Mouse (Mus musculus) T-helper 17 cell (primary cell): ENCODE measurements around the gene Galnt14.

ENCODE experiments used
- in situ Hi-C, 2 experiments: fragments of 300-600 bp; cut with MboI, MseI; formaldehyde crosslinking; loops; 1 replicate in 1 of 2; 2 replicates in 1 of 2; pipeline ENCODE4 v1.15.1; 2025; ENCODE audit warnings: high pct_unique_total_duplicates in 2 of 2

The Galnt14 gene

DNA sequence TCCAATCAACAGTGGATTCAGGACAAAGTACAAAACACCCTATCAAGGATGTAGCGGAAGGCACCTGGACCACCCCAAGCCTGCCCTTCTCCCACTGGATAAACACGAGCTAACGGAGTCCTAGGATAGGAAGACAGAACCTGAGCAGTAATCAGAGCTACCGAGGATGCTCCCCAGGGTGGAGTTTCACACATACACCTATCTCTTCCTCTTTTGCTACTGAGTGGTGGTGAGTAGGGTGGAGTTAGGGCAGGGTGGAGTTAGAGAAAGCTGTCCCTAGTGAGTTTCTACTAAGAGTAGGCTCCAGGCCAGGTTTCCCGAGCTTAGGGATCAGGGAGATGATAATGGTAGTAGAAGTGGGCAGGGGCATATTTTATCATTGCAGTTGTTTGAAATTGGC, 197.4 kb downstream of the Galnt14 start:
- in situ Hi-C loops = no loop called here

DNA sequence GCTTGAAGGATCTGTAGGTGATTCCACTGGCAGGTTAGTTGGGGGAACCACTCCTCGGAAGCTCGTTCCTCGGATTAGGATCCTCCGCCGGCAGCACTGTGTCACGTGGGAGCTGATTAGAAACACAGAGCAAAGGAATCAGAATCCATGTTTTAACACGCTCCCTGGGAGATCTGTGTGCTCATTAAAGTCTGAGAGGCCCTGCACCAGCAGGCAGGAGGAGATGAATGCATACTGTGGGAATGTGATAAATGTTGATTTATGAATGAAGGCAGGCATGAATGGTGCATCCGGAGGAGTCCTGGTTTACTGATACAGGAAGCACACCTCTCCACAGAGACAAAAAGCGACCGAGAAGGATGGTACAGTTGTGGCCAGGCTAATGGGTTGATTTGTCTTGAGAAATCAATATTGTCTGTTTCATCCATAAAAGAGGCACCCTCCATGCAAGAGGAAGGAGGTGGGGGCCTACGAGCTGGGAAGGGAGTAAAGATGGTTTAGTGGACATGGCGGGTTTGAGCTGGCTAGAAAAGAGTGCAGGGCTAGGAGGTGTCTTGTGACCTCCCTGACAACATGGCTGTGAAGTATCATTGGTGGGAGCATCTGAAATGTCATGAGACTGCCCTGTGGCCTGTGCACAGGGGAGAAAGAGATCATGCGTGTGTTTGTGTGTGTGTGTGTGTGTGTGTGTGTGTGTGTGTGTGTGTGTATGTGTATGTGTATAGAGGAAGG, 202.3 kb downstream of the Galnt14 start:
- in situ Hi-C loops = loop anchor here in 1 of 2 experiments (10.0 kb wide), 1 partner anchor 57 kb away; no protein-coding TSS in a partner anchor

DNA sequence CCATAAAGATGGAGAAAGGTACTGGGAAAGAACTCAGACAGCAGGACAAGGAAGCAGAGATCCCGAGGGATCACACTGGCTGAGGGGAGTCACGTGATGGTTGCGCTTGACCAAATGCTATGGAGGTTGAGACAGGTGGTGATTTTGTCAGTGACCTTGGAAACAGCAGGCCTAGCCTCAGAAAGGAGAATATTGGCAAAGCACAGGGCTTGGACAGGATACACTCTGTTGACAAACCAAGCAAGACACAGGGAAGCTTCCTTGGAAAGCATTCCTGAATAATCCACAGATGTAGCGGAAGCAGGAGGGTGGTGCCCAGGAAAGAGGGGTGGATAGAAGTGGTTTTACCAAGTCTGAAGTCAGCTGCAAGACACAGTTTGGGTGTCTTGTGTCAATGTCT, 206.1 kb downstream of the Galnt14 start:
- in situ Hi-C loops = loop anchor here in 1 of 2 experiments (10.0 kb wide), 1 partner anchor 61 kb away; no protein-coding TSS in a partner anchor

DNA sequence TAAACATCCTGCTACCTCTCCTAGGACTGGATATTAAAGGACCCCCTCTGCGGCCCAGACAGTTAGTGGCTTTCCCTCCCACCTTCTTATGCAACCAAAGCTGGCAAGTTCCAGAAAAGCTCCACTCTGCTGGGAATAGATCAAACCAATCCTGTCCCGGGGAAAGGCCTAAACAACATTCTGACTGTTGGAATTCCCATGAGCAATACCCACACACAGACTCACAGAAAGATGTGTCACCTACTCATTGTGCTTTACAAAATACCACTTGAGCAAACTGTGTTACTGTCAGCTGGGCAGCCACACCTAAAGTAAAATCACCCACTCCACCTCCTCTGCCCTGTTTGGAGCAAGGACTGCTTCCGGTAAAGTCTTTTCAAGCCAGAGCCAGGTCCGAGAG, 207.6 kb downstream of the Galnt14 start:
- in situ Hi-C loops = loop anchor here in 1 of 2 experiments (10.0 kb wide), 1 partner anchor 62 kb away; no protein-coding TSS in a partner anchor

DNA sequence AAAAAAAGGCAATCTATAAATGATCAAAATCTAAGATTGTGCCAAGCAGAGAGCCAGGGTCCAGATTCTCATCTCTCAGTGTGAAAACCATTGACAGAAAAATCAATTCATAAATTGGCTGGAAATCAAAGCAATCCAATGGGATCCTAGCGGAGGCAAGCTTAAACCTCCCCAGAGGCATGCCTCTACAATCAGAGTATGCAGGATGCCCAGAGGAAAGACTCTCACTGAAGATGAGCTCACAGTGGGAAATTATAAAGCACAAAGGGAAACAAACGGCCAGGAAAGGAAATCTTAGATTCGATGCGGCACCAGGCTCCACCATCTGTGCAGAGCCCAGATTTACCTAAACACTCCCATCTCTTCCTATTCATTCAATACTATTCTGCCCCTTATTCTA, 220.7 kb downstream of the Galnt14 start:
- in situ Hi-C loops = no loop called here

DNA sequence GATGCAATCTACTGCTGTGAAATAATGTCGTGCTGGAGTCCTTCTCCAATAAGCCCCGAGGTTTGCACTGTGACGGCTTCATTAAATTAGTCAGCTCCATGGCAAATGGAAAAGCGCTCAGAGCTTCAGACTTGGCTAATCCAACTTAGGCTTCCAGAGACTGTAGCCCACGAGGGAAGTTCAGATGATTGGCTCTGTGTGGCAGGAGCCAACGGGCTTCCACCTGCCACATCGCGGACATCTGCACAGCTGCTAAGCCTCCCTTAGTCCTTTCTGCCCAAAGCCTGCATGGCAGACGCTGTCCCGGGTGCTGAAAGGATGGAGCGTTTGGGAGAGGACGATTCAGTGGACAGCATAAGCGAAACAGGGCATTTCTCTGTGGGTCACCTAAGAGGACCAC, 222.5 kb downstream of the Galnt14 start:
- in situ Hi-C loops = no loop called here

DNA sequence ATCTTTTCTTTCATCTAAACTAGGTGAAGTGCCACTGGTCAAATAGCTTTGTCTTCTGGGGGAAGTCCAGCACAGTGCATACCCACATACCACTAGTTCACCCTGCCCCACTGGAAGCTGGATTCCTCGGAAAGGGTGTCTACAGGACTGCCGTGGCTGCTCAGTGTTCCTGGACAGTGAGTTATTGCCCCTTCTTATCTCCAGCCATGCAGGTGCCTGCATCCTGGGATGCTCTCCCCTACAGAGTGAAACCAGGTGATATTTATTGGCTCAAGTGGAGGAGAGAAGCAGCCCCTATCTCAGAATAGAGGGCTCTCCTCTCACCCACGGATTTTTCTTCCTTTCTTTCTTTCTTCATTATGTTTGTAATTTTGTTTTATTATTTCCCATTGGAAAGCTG, 222.9 kb downstream of the Galnt14 start:
- in situ Hi-C loops = no loop called here

DNA sequence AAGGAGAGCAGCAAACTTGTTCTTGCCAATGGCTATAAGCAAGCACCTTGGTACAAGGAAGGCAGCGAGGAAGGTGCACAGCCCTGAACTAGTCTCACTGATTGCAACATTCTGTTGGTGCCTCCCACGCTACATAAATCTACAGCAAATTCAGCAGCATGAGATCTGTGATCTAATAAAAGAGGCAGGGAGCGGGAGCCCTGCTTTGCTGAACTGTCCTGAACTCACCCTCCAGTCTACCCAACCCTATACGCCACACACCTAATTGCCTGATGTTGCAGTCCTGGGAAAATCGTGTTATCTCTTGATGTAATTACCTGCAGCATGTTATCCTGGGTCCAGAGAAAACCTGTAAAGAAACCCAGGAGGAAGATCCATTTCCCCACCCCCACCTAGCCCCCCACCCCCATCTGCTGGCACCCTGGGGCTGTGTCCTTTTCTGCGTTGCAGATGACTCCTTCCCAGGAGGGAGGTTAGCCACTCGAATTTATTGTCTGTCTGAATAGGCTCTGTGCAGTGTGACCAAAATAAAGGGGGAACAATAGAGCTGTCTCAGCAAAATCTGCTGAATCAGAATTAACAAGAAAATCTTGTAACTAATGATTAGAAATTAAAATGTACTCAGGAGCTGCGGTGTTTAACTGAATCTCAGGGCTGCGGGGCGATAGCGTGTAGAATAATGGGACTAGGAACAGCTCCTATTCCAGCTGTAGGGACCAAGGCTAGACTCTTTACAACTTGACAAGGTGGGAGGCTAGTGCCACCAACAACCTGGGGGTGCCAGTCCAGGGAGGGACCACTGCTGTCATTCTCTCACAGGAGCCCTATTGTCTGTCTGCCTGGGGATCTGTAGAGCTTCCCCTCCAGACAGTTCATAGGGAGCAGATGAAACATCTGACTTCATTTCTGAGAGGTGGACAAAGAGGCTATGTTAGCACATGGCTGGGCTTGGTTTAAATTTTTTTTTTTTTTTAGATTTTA, 232.9 kb downstream of the Galnt14 start:
- in situ Hi-C loops = loop anchor here in 1 of 2 experiments (5.0 kb wide), 1 partner anchor 55 kb away; no protein-coding TSS in a partner anchor

DNA sequence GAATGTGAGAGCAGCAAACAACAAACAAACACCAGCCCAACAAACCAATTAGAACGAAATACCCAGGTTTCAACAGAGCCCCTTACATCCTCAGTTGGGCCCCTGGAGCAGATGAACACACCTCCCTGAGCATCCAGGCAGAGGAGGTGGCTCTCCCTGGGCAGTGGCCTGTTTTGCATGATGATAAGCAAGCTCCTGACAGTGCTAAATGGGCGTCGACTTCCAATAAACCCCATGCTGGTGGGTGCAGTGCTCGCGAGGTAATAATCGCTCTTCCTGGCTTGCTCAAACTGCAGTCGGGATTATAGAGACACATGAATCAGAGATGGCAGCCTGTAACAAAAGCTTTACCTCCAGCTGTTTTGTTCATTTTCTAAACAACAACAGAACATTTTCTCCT, 235.9 kb downstream of the Galnt14 start:
- in situ Hi-C loops = no loop called here

DNA sequence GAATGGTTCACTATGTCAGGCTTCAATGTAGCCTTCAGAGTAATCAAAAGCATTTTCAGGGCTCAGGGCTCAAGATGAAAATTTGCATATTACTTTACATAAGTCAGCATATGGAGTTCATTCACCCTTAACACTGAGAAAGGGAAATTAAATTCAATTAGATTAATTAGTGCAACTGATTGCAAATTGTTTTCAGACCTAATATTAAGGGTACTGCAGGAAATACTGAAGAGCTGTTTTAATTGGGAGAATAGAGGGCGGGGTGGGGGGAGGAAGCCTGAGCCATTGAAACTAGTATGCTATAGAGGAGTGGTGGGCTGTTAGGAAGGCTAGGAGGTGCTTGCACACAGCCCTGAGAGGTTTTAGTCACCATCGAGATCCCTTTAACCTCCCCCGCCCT, 237.2 kb downstream of the Galnt14 start:
- in situ Hi-C loops = no loop called here

DNA sequence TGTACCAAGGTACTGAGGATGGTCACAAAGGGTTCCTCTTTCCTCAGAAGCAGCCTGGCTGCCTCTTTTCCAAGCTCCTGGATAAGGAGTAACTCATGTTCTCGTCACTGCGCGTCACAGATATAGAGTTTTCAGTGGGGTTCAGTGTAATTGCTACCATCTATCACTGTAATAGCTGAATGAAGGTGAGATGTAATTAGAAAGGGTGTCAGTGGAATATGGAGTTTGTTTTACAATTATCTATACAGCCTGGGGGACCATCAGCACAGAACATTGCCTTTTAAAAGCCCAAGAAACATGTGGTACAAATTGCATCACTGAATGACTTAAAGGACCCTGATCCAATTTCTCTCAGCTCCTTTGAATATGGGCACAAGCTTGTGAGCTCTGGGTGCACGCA, 249.4 kb downstream of the Galnt14 start:
- in situ Hi-C loops = no loop called here

DNA sequence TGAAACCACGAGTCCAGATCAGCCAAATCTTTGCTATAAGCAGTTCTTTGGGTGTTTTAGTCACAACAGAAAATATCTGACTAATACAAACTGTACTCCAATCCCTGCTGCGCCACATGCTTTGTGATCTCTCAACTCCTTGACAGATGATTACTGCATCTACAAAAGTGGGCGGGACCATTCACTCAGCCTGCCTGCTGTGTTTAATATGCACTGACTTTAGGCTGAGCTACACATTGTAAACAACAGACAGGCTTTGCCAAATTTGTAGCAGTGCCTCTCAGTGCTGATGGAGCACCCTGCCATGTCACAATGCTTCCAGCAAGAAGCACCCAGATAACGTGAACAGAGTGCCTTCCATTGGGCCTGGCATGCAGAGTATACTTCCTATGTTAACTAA, 251.5 kb downstream of the Galnt14 start:
- in situ Hi-C loops = no loop called here

DNA sequence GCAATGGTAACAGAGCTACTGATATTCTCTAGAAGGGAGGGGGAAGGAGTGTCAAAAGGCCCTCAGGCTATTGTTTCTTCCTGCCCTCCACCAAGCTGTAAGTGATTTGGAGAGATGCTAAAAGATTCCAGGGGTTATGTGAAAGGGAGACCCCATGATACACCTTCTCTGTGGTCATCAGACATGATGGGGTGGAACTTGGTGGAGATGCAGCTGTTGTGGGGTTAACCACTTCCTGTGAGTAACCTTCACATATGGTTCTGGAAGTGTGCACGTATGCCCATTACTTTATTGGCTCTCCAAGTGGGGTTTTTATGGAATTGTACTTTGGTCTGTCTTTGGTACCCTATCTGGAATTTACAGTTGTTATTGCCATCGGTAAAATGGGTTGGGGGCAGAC, 253.7 kb downstream of the Galnt14 start:
- in situ Hi-C loops = no loop called here

DNA sequence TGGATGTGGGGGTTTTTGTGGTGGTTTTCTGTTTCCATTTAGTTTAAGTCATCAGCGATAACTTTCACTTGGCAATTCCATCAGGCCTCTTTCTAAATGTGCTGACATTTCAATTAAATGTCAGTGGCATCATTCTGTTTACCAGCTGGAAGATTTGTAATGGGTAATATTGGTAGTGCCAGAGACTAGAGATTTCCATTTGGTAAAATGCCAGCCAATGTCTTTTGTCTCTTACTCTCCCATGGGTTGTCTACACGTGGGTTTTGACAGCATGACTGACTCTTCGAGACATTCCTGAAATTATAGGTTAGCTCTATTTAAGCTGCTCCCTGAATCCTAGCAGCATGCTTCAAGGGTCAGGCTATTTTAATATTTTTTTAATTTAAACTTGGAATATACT, 256.6 kb downstream of the Galnt14 start:
- in situ Hi-C loops = no loop called here

DNA sequence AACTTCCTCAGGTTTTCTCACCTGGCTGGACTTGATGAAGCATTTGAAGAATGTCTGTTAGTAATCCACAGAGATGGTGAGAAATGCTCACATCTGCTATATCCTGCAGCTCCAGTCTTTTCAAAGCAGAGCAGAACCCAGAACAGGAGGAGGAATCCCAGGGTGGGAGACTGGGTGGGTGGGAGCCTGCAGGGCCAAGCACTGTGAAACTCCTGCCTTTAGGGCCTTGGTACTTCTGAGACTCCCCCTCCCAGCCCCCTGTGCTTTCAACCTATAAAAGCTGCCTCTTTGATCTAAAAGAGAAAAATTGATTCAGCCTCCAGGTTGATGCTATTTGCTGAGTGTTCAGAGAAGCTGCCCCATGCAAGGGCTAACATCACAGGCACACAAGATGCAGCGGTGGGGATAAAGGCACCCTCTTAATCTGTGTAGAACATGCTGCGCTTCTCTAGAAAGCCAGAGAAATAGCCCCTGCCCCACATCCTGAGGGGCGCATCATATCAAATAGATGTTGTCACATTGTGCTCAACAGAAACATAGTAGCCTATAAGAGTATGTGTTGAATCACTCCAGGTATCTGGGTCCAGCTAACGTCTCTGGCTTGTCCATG, 258.0 kb downstream of the Galnt14 start:
- in situ Hi-C loops = no loop called here

DNA sequence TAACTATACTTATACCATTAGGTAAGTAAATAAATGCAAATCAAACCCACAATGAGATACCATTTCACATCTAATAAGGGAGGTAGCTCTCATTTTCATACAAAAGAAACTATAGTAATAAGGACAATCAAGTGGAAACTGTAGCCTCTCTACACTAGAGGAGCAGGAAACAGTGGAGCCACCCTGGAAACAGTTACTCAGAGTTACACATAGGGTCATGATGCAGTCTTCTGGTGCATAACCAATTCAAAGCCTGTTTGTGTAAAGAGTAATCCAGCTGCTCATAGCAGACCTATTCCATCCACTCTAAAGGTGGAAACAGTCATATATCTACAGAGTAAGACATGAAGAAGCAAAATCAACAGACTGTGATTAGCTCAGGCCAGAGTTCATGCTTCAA, 261.1 kb downstream of the Galnt14 start:
- in situ Hi-C loops = no loop called here
